Mouse (Mus musculus): ENCODE measurements around the gene Krt12. TPM values are rescaled to one million over a fixed set of nuclear protein-coding genes. Genes with fewer than 3 reads are reported as not detected.

Gene Krt12
- polyA plus RNA-seq, 1 experiment from 2014 or later, result 0.13 TPM

DNA sequence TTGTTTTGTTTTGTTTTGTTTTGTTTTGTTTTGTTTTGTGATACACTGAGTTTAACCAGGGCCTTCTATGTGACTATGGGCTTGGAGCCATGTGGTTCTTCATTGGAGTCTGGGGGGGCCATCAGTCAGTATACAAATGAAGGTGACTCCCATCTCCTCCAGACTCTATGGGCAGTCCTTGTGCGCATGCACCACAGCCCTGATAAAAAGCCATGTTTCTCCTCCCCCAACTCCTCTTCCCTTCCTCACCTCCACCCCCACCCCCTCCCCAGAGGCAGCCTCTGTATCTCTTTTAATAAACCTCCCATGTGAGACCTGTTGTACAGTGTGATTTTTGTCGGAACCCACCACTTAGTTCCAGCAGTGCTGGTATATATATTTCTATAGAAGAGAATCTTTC lies 25.4 kb downstream of the Krt12 start:
- no peak overlapping the region for H3K4me3 ChIP-seq
- no peak overlapping the region for H3K4me2 ChIP-seq
- no peak overlapping the region for H3K9ac ChIP-seq
- no peaks in the 10 kb centered on the region for H3K4me1 ChIP-seq (replicated peaks)
- H3K36me3 ChIP-seq, result no peaks in the 10 kb centered on the region
- 93% methylated on average over 2 of the region's 2 CpGs for WGBS
- H3K27ac ChIP-seq (replicated peaks), result no peak overlapping the region
- no peak for ATAC-seq (ENCODE audit: low read depth)
- no peaks in the 10 kb centered on the region for H3K9me3 ChIP-seq
- H3K27me3 ChIP-seq, result peaks cover 5% of the 10 kb centered on the region; the same call in 1 of the 2 replicates

GRCm38 (mm10) chr11:99396034-99396433 lies 26.0 kb downstream of the Krt12 start:
- no peak overlapping the region for H3K4me2 ChIP-seq
- no peak overlapping the region for H3K27ac ChIP-seq (replicated peaks)
- H3K9me3 ChIP-seq, result no peaks in the 10 kb centered on the region
- ATAC-seq (ENCODE audit: low read depth), result no peak
- H3K9ac ChIP-seq, result no peak overlapping the region
- H3K4me3 ChIP-seq, result no peak overlapping the region
- 0 out of 2 replicates have a peak, but pooled peaks cover 5% of the 10 kb centered on the region for H3K27me3 ChIP-seq
- H3K36me3 ChIP-seq, result no peaks in the 10 kb centered on the region
- H3K4me1 ChIP-seq (replicated peaks), result no peaks in the 10 kb centered on the region
- WGBS, result 44% methylated on average over 3 of the region's 3 CpGs

DNA sequence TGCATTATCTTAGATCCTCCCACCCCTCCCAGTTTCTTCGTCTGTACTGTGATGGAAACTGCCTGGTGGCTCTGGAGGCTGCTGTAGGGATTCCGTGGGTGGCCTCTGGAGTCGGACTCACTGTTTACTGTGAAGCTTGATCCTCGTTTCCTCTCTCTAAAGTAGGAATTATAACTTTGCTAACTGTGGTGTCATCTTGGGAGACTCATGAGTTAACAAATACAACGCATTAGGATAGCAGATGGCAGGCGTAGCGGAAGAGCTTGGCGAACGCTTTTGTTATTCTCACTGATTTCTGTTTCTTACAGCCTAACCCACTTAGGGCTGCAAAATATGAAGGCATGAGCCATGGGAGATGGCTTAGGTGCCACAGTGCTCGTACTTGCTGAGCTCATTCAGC lies 29.6 kb downstream of the Krt12 start:
- peaks cover under 1% of the 10 kb centered on the region for H3K4me1 ChIP-seq (replicated peaks)
- H3K36me3 ChIP-seq, result no peaks in the 10 kb centered on the region
- H3K27ac ChIP-seq (replicated peaks), result no peak overlapping the region
- no peak overlapping the region for H3K4me2 ChIP-seq
- H3K9me3 ChIP-seq, result no peaks in the 10 kb centered on the region
- 85% methylated on average over 10 of the region's 10 CpGs for WGBS
- no peak overlapping the region for H3K4me3 ChIP-seq
- ATAC-seq (ENCODE audit: low read depth), result no peak
- no peaks in the 10 kb centered on the region for H3K27me3 ChIP-seq
- H3K9ac ChIP-seq, result no peak overlapping the region

- no peak overlapping the region for H3K4me3 ChIP-seq
- no peak overlapping the region for H3K9ac ChIP-seq
- no peaks in the 10 kb centered on the region for H3K9me3 ChIP-seq
- H3K4me2 ChIP-seq, result no peak overlapping the region
- H3K27me3 ChIP-seq, result no peaks in the 10 kb centered on the region
- H3K4me1 ChIP-seq (replicated peaks), result peaks cover 12% of the 10 kb centered on the region
- no peak for ATAC-seq (ENCODE audit: low read depth)
- no peak overlapping the region for H3K27ac ChIP-seq (replicated peaks)
- 88% methylated on average over 6 of the region's 6 CpGs for WGBS
- H3K36me3 ChIP-seq, result no peaks in the 10 kb centered on the region
These were observed 30.7 kb downstream of the Krt12 start for GRCm38 (mm10) chr11:99391375-99391774.

GRCm38 (mm10) chr11:99390866-99391265 lies 31.2 kb downstream of the Krt12 start:
- Histone ChIP-seq H3K27ac (replicated peaks) (no peak overlapping the region), H3K9ac (no peak overlapping the region), H3K4me2 (no peak overlapping the region), H3K27me3 (no peaks in the 10 kb centered on the region), H3K36me3 (no peaks in the 10 kb centered on the region), H3K9me3 (no peaks in the 10 kb centered on the region), H3K4me3 (no peak overlapping the region), H3K4me1 (replicated peaks) (peaks cover 14% of the 10 kb centered on the region)
- no peak for ATAC-seq (ENCODE audit: low read depth)
- 82% methylated on average over 7 of the region's 7 CpGs for WGBS

DNA sequence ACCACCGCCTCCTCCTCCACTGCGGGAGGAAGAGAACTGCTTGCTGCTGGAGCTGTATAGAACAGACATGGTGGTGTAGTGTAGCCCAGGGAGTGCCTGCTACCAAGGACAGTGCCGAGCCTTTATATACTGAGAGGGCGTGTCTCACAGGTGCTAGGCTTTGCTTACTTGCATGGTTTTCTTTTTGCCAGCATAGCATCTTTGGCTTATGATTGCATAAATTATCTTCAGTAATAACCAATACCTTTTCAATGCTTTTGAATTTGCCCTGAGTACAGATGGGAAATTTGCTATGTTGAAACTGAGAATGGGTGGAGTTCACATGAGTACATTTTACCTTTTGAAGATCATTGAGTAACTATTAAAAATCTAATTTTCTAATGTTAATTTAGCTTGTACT lies 32.8 kb downstream of the Krt12 start, which contains the start of gene Krt10:
TSS of gene Krt10 (minus strand) at position 101 of the 400 bp plus-strand sequence.
- Histone ChIP-seq H3K4me3 (no peak within 1 kb of the TSS), H3K4me1 (replicated peaks) (peaks cover 14% of the 10 kb centered on the region), H3K36me3 (no peaks in the 10 kb centered on the region), H3K4me2 (no peak within 1 kb of the TSS), H3K9me3 (no peaks in the 10 kb centered on the region), H3K27me3 (peaks cover under 1% of the 10 kb centered on the region; the same call in 1 of the 2 replicates), H3K27ac (replicated peaks) (no peak within 1 kb of the TSS), H3K9ac (no peak within 1 kb of the TSS)
- ATAC-seq (ENCODE audit: low read depth), result no peak
- WGBS, result 86% methylated on average over 4 of the region's 4 CpGs

- H3K4me2 ChIP-seq, result no peak overlapping the region
- H3K4me1 ChIP-seq (replicated peaks), result peaks cover 14% of the 10 kb centered on the region
- no peaks in the 10 kb centered on the region for H3K9me3 ChIP-seq
- 93% methylated on average over 18 of the region's 18 CpGs for WGBS
- no peaks in the 10 kb centered on the region for H3K36me3 ChIP-seq
- H3K27ac ChIP-seq (replicated peaks), result no peak overlapping the region
- H3K9ac ChIP-seq, result no peak overlapping the region
- no peak overlapping the region for H3K4me3 ChIP-seq
- H3K27me3 ChIP-seq, result peaks cover 7% of the 10 kb centered on the region
- no peak for ATAC-seq (ENCODE audit: low read depth)
These were observed 33.4 kb downstream of the Krt12 start for GRCm38 (mm10) chr11:99388661-99389060.

GRCm38 (mm10) chr11:99385813-99386721 lies 36.0 kb downstream of the Krt12 start:
- peak overlapping the region; percentile 82 for H3K9ac ChIP-seq
- H3K36me3 ChIP-seq, result no peaks in the 10 kb centered on the region
- peaks cover 14% of the 10 kb centered on the region for H3K4me1 ChIP-seq (replicated peaks)
- H3K4me3 ChIP-seq, result peak overlapping the region; percentile 57
- H3K27me3 ChIP-seq, result peaks cover 28% of the 10 kb centered on the region
- H3K9me3 ChIP-seq, result no peaks in the 10 kb centered on the region
- 2% methylated on average over 71 of the region's 71 CpGs for WGBS
- H3K4me2 ChIP-seq, result peak overlapping the region; percentile 73
- peak overlapping the region; percentile 95 for H3K27ac ChIP-seq (replicated peaks)
- peak; percentile 84; the same call in 1 of the 2 replicates for ATAC-seq (ENCODE audit: low read depth)

DNA sequence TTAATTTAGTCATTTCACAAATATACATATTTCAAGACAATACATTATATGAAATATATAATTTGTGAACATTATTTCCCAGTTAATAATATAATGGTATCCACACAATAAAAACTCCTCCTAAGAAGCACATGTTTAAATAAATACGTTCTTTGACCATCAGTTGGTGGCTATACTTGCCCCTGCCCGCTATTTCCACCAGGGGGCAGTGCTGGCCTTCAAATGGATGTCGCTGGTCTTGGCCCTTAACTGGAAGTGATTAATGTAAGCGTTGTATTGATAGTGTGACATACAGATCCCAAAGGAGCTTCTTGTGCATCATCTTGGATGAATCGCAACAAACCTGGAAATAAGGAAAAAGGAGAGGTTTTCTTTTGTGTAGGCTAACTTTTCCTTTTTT lies 42.5 kb downstream of the Krt12 start:
- WGBS, result 18% methylated on average over 5 of the region's 5 CpGs
- Histone ChIP-seq H3K4me3 (no peak overlapping the region), H3K4me2 (no peak overlapping the region), H3K27ac (replicated peaks) (no peak overlapping the region), H3K4me1 (replicated peaks) (no peaks in the 10 kb centered on the region), H3K27me3 (peaks cover 38% of the 10 kb centered on the region), H3K9me3 (no peaks in the 10 kb centered on the region), H3K9ac (no peak overlapping the region), H3K36me3 (no peaks in the 10 kb centered on the region)
- ATAC-seq (ENCODE audit: low read depth), result no peak; the same call in 1 of the 2 replicates

- H3K9me3 ChIP-seq, result no peaks in the 10 kb centered on the region
- H3K4me2 ChIP-seq, result no peak within 1 kb of the TSS
- WGBS, result 86% methylated on average over 13 of the region's 13 CpGs
- no peak within 1 kb of the TSS for H3K4me3 ChIP-seq
- no peak for ATAC-seq (ENCODE audit: low read depth)
- H3K9ac ChIP-seq, result no peak within 1 kb of the TSS
- H3K27ac ChIP-seq (replicated peaks), result no peak within 1 kb of the TSS
- no peaks in the 10 kb centered on the region for H3K4me1 ChIP-seq (replicated peaks)
- peaks cover 7% of the 10 kb centered on the region; the same call in 1 of the 2 replicates for H3K27me3 ChIP-seq
- no peaks in the 10 kb centered on the region for H3K36me3 ChIP-seq
These were observed 47.3 kb downstream of the Krt12 start, which contains the start of gene Krt28 for GRCm38 (mm10) chr11:99374803-99375202. TSS of gene Krt28 (minus strand) at chr11:99374903.

- Histone ChIP-seq H3K4me3 (no peak overlapping the region), H3K27ac (replicated peaks) (no peak overlapping the region), H3K27me3 (no peaks in the 10 kb centered on the region; the same call in 1 of the 2 replicates), H3K36me3 (no peaks in the 10 kb centered on the region), H3K4me1 (replicated peaks) (no peaks in the 10 kb centered on the region), H3K9ac (no peak overlapping the region), H3K4me2 (no peak overlapping the region), H3K9me3 (no peaks in the 10 kb centered on the region)
- 86% methylated on average over 8 of the region's 8 CpGs for WGBS
- ATAC-seq (ENCODE audit: low read depth), result no peak
These were observed 52.1 kb downstream of the Krt12 start for GRCm38 (mm10) chr11:99369853-99370451.

GRCm38 (mm10) chr11:99369229-99369628 lies 52.8 kb downstream of the Krt12 start:
- H3K27me3 ChIP-seq, result no peaks in the 10 kb centered on the region; the same call in 1 of the 2 replicates
- no peak for ATAC-seq (ENCODE audit: low read depth)
- H3K27ac ChIP-seq (replicated peaks), result no peak overlapping the region
- H3K4me2 ChIP-seq, result no peak overlapping the region
- 19% methylated on average over 3 of the region's 3 CpGs for WGBS
- no peak overlapping the region for H3K4me3 ChIP-seq
- H3K9ac ChIP-seq, result no peak overlapping the region
- no peaks in the 10 kb centered on the region for H3K9me3 ChIP-seq
- no peaks in the 10 kb centered on the region for H3K36me3 ChIP-seq
- no peaks in the 10 kb centered on the region for H3K4me1 ChIP-seq (replicated peaks)

Measured in neural tube, embryonic 13.5 days (tissue).